Comparison of ENCODE assay signal across 8 mouse cellular contexts in the genomic region with DNA sequence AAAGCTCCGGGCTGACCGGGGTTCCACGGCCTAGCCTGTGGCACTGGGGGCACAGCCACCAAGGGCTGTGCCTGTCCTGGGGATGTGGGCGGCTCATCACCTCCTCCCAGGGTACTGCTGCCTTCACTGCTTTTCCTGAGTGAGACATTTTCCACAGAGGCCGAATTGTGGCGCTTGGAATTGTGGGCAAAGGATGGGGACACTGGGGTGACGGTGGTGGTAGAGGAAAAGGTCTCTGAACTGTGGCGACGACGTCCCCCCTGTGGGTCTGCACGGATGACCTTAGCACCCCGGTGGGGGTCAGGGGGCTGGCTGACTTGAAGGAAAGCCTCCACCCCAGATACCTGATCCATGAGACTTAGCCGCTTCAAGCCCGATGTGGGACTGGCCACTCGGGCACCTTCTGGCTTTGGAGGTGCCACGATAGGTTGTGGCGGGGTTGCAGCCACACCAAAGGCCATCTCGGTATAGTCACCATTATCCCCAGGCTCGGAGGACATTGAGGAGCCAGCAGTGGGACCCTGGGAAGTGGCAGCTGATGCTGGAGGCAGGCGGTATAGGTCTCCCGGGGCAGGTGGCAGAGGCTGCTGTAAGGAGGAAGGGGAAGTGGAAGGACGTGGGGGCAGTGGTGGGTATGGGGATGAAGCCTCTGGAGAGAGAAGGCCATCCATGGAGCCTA. TPM values are rescaled to one million over a fixed set of nuclear protein-coding genes. Genes with fewer than 3 reads are reported as not detected.
A peak's percentile ranks its signal among the peaks of the same experiment; 100 is the strongest.
DNase-seq lines count a peak whose midpoint lies in the region; ATAC-seq and TF ChIP-seq lines count a peak whose summit lies in the region.

No protein-coding gene starts in this region.

- H3K27ac ChIP-seq in lung, embryonic 16.5 days (ENCODE audit: low read length) = no peak overlapping the region
- H3K27ac ChIP-seq in embryonic facial prominence, embryonic 13.5 days = 0 out of 2 replicates have a peak overlapping the region, but pooled peaks have one; percentile 24
- no peak overlapping the region for H3K27ac ChIP-seq in intestine, postnatal 0 days (ENCODE audit: low read depth, low read length)
- H3K27ac ChIP-seq in neural tube, embryonic 15.5 days (replicated peaks) = no peak overlapping the region

- H3K4me1 ChIP-seq in lung, embryonic 16.5 days (replicated peaks; ENCODE audit: control insufficient read depth, insufficient read depth, low read length) = peaks cover 65% of the 10 kb centered on the region
- peaks cover 73% of the 10 kb centered on the region for H3K4me1 ChIP-seq in embryonic facial prominence, embryonic 13.5 days
- H3K4me1 ChIP-seq in intestine, postnatal 0 days (replicated peaks; ENCODE audit: control insufficient read depth, insufficient read depth, low read length) = peaks cover 17% of the 10 kb centered on the region; the same call in 1 of the 2 replicates
- peaks cover 82% of the 10 kb centered on the region for H3K4me1 ChIP-seq in neural tube, embryonic 15.5 days

- intact Hi-C loops in left cerebral cortex, postnatal 14 days (cut with DNase I) = loop anchor here (5.0 to 10.0 kb wide), 5 partner anchors 80 to 530 kb away; no protein-coding TSS in a partner anchor

- H3K9ac ChIP-seq in lung, embryonic 16.5 days (ENCODE audit: low read length) = peak overlapping the region; percentile 49
- H3K9ac ChIP-seq in embryonic facial prominence, embryonic 13.5 days = peak overlapping the region; percentile 90
- peak overlapping the region; percentile 47 for H3K9ac ChIP-seq in intestine, postnatal 0 days (ENCODE audit: low read depth, low read length)
- peak overlapping the region; percentile 46 for H3K9ac ChIP-seq in neural tube, embryonic 15.5 days (replicated peaks)

- WGBS in lung, embryonic 16.5 days = 83% methylated on average over 22 of the region's 22 CpGs
- 63% methylated on average over 22 of the region's 22 CpGs for WGBS in embryonic facial prominence, embryonic 13.5 days
- WGBS in intestine, postnatal 0 days = 83% methylated on average over 22 of the region's 22 CpGs
- WGBS in neural tube, embryonic 15.5 days = 70% methylated on average over 22 of the region's 22 CpGs

- no peak for TF ChIP-seq CTCF in intestine, postnatal 0 days (IDR thresholded peaks at IDR 0.05; ENCODE audit: low read depth)

- no peaks in the 10 kb centered on the region for H3K9me3 ChIP-seq in lung, embryonic 16.5 days (ENCODE audit: control insufficient read depth, low read length)
- no peaks in the 10 kb centered on the region for H3K9me3 ChIP-seq in embryonic facial prominence, embryonic 13.5 days
- no peaks in the 10 kb centered on the region for H3K9me3 ChIP-seq in intestine, postnatal 0 days (ENCODE audit: control insufficient read depth)
- no peaks in the 10 kb centered on the region for H3K9me3 ChIP-seq in neural tube, embryonic 15.5 days (replicated peaks)

- peaks cover 2% of the 10 kb centered on the region; the same call in 1 of the 2 replicates for H3K27me3 ChIP-seq in lung, embryonic 16.5 days (ENCODE audit: control insufficient read depth, insufficient read depth, low read depth, low read length)
- H3K27me3 ChIP-seq in embryonic facial prominence, embryonic 13.5 days = no peaks in the 10 kb centered on the region
- no peaks in the 10 kb centered on the region for H3K27me3 ChIP-seq in intestine, postnatal 0 days (replicated peaks; ENCODE audit: control insufficient read depth, insufficient read depth, low read length)
- H3K27me3 ChIP-seq in neural tube, embryonic 15.5 days (replicated peaks) = no peaks in the 10 kb centered on the region

- H3K4me3 ChIP-seq in lung, embryonic 16.5 days (ENCODE audit: low read length) = peak overlapping the region; percentile 54
- H3K4me3 ChIP-seq in embryonic facial prominence, embryonic 13.5 days = peak overlapping the region; percentile 82
- peak overlapping the region; percentile 89 for H3K4me3 ChIP-seq in intestine, postnatal 0 days (ENCODE audit: low read depth, low read length)
- peak overlapping the region; percentile 78 for H3K4me3 ChIP-seq in neural tube, embryonic 15.5 days (replicated peaks)

- H3K36me3 ChIP-seq in lung, embryonic 16.5 days (ENCODE audit: control insufficient read depth, insufficient read depth, low read length) = no peaks in the 10 kb centered on the region
- peaks cover 23% of the 10 kb centered on the region for H3K36me3 ChIP-seq in embryonic facial prominence, embryonic 13.5 days
- peaks cover 24% of the 10 kb centered on the region for H3K36me3 ChIP-seq in intestine, postnatal 0 days (ENCODE audit: control insufficient read depth, insufficient read depth)
- no peaks in the 10 kb centered on the region for H3K36me3 ChIP-seq in neural tube, embryonic 15.5 days

- no peak for DNase-seq in lung, adult 18-20 months
- DNase-seq in urinary bladder, postnatal 14 days (ENCODE audit: low spot score) = no peak
- no peak for DNase-seq in left cerebral cortex, postnatal 14 days (ENCODE audit: low spot score in 2 of 2)

- peak overlapping the region; percentile 88 for H3K4me2 ChIP-seq in lung, embryonic 16.5 days (ENCODE audit: low read depth, low read length)
- H3K4me2 ChIP-seq in embryonic facial prominence, embryonic 13.5 days = peak overlapping the region; percentile 95
- peak overlapping the region; percentile 96 for H3K4me2 ChIP-seq in intestine, postnatal 0 days (replicated peaks; ENCODE audit: low read depth)
- H3K4me2 ChIP-seq in neural tube, embryonic 15.5 days = peak overlapping the region; percentile 93

- no peak for ATAC-seq in lung, embryonic 16.5 days (ENCODE audit: low read depth)
- no peak for ATAC-seq in embryonic facial prominence, embryonic 13.5 days (ENCODE audit: insufficient number of reproducible peaks, insufficient read depth, low FRiP score, low TSS enrichment, low read depth)
- no peak for ATAC-seq in intestine, postnatal 0 days
- ATAC-seq in neural tube, embryonic 15.5 days (ENCODE audit: low FRiP score) = no peak
- no peak for ATAC-seq in CD4-positive, CD25-positive, alpha-beta regulatory T cell, adult 4 months

RNA-seq across cellular contexts. Expression of a gene that starts 3.3 kb away (rescaled TPM):
- polyA plus RNA-seq in lung, embryonic 16.5 days (2015; fragmentation: Nextera tagmentation; extraction: Ambion mirVana) = 2.8 and 2.9 TPM in 2 replicates
- polyA plus RNA-seq in embryonic facial prominence, embryonic 13.5 days (2015; fragmentation: Nextera tagmentation; extraction: Ambion mirVana) = 7.7 and 8.7 TPM in 2 replicates
- polyA plus RNA-seq in intestine, postnatal 0 days (2015; fragmentation: Nextera tagmentation; extraction: Ambion mirVana) = 6.0 and 7.7 TPM in 2 replicates
- polyA plus RNA-seq in neural tube, embryonic 15.5 days (2015; fragmentation: Nextera tagmentation; extraction: Ambion mirVana) = 5.2 and 5.7 TPM in 2 replicates
- polyA plus RNA-seq in CD4-positive, CD25-positive, alpha-beta regulatory T cell, adult 4 months (2017; shearing (Covaris generic)) = under 1 TPM; 0.68 to 0.83 TPM
- total RNA-seq in left cerebral cortex, postnatal 14 days (2021) = 10 to 100 TPM; 53.0 to 60.0 TPM
